Mouse (Mus musculus) lung, embryonic 15.5 days (tissue): ENCODE data around the gene Eps8. TPM values are rescaled to one million over a fixed set of nuclear protein-coding genes. Genes with fewer than 3 reads are reported as not detected.
A peak's percentile ranks its signal among the peaks of the same experiment; 100 is the strongest.

Source experiments
- ATAC-seq: fragments of 200-750 bp; cut with Nextera tagmentation; 2 replicates; pipeline ENCODE4 v1.8.0; 2017; ENCODE audit warnings: moderate number of reproducible peaks, borderline replicate concordance; ENCODE audit not compliant: low FRiP score, low TSS enrichment; ENCODE audit errors: extremely low read depth
- H3K27ac ChIP-seq: fragments of 300-500 bp; sonication (generic); 2 replicates; pipeline ENCODE4 v1.5.1; 2015; ENCODE audit warnings: moderate library complexity, mild to moderate bottlenecking, inconsistent platforms
- H3K27me3 ChIP-seq: fragments of 300-500 bp; sonication (generic); 2 replicates; pipeline ENCODE4 v1.6.1; 2015; ENCODE audit warnings: inconsistent platforms
- H3K36me3 ChIP-seq: fragments of 300-500 bp; sonication (generic); 2 replicates; pipeline ENCODE4 v1.6.1; 2015; ENCODE audit warnings: inconsistent platforms
- H3K4me1 ChIP-seq: fragments of 300-500 bp; sonication (generic); 2 replicates; pipeline ENCODE4 v1.6.1; 2015; ENCODE audit warnings: inconsistent platforms
- H3K4me2 ChIP-seq: fragments of 300-500 bp; sonication (generic); 2 replicates; pipeline ENCODE4 v1.6.1; 2015; ENCODE audit warnings: inconsistent platforms, mild to moderate bottlenecking, moderate library complexity
- H3K4me3 ChIP-seq: fragments of 300-500 bp; sonication (generic); 2 replicates; pipeline ENCODE4 v1.5.1; 2015; ENCODE audit warnings: mild to moderate bottlenecking, inconsistent platforms
- H3K9ac ChIP-seq: fragments of 300-500 bp; sonication (generic); 2 replicates; pipeline ENCODE4 v1.6.1; 2015; ENCODE audit warnings: inconsistent platforms
- H3K9me3 ChIP-seq: fragments of 300-500 bp; sonication (generic); 2 replicates; pipeline ENCODE4 v1.6.1; 2016; ENCODE audit warnings: inconsistent platforms
- WGBS: fragments of 180-500 bp; shearing (Covaris S2); methylation state at CpG from one replicate; pipeline ENCODE4 v1.1.7; 2015; 5-methylcytosine and 5-hydroxymethylcytosine counted together
- polyA plus RNA-seq: library from polyadenylated mRNA; unstranded; fragments of >200 nt; fragmentation: Nextera tagmentation; extraction: Ambion mirVana; gene quantifications from 2 replicates; pipeline ENCODE4 v1.2.1, GENCODE M21; 2015

Gene Eps8
- polyA plus RNA-seq, 1 experiment from 2014 or later: 26.0 TPM

- Histone ChIP-seq H3K27ac (peak overlapping the region; percentile 31; the same call in 1 of the 2 replicates), H3K27me3 (no peaks in the 10 kb centered on the region), H3K36me3 (no peaks in the 10 kb centered on the region), H3K4me1 (peaks cover 37% of the 10 kb centered on the region), H3K9ac (no peak overlapping the region), H3K4me3 (no peak overlapping the region), H3K9me3 (no peaks in the 10 kb centered on the region), H3K4me2 (peak overlapping the region; percentile 33; the same call in 1 of the 2 replicates)
- no peak for ATAC-seq
- WGBS: 58% methylated on average over 6 of the region's 6 CpGs
Measured at GRCm38 (mm10) chr6:137540346-137540745, 114.3 kb downstream of the Eps8 start.

- no peaks in the 10 kb centered on the region for H3K36me3 ChIP-seq
Measured at GRCm38 (mm10) chr6:137539219-137539618, 115.5 kb downstream of the Eps8 start.

GRCm38 (mm10) chr6:137532758-137533157 lies 121.9 kb downstream of the Eps8 start:
- 83% methylated on average over 8 of the region's 8 CpGs for WGBS
- no peak overlapping the region for H3K4me2 ChIP-seq
- no peaks in the 10 kb centered on the region for H3K4me1 ChIP-seq
- H3K27ac ChIP-seq: no peak overlapping the region
- H3K36me3 ChIP-seq: no peaks in the 10 kb centered on the region
- H3K9ac ChIP-seq: no peak overlapping the region
- no peaks in the 10 kb centered on the region for H3K27me3 ChIP-seq
- H3K9me3 ChIP-seq: no peaks in the 10 kb centered on the region
- H3K4me3 ChIP-seq: no peak overlapping the region
- no peak for ATAC-seq

More at GRCm38 (mm10) chr6:137539219-137539618, 115.5 kb downstream of the Eps8 start:
- no peak overlapping the region for H3K4me3 ChIP-seq
- H3K4me2 ChIP-seq: no peak overlapping the region
- ATAC-seq: no peak
- peaks cover 37% of the 10 kb centered on the region for H3K4me1 ChIP-seq
- no peaks in the 10 kb centered on the region for H3K9me3 ChIP-seq
- no peaks in the 10 kb centered on the region for H3K27me3 ChIP-seq
- 45% methylated on average over 7 of the region's 7 CpGs for WGBS
- no peak overlapping the region for H3K27ac ChIP-seq
- no peak overlapping the region for H3K9ac ChIP-seq

- 20% methylated on average over 3 of the region's 3 CpGs for WGBS
Measured at GRCm38 (mm10) chr6:137525769-137526168, 128.9 kb downstream of the Eps8 start.

GRCm38 (mm10) chr6:137520343-137520704 lies 134.4 kb downstream of the Eps8 start:
- 85% methylated on average over 8 of the region's 8 CpGs for WGBS
- Histone ChIP-seq H3K36me3 (0 out of 2 replicates have a peak, but pooled peaks cover 2% of the 10 kb centered on the region), H3K9ac (no peak overlapping the region), H3K9me3 (no peaks in the 10 kb centered on the region), H3K4me1 (no peaks in the 10 kb centered on the region), H3K27ac (no peak overlapping the region), H3K27me3 (no peaks in the 10 kb centered on the region), H3K4me2 (no peak overlapping the region), H3K4me3 (no peak overlapping the region)
- ATAC-seq: no peak

More at GRCm38 (mm10) chr6:137525769-137526168, 128.9 kb downstream of the Eps8 start:
- no peak for ATAC-seq
- Histone ChIP-seq H3K4me2 (no peak overlapping the region), H3K4me3 (no peak overlapping the region), H3K9me3 (no peaks in the 10 kb centered on the region), H3K36me3 (0 out of 2 replicates have a peak, but pooled peaks cover 2% of the 10 kb centered on the region), H3K4me1 (no peaks in the 10 kb centered on the region), H3K27me3 (no peaks in the 10 kb centered on the region), H3K27ac (no peak overlapping the region), H3K9ac (no peak overlapping the region)

- 69% methylated on average over 11 of the region's 11 CpGs for WGBS
- H3K4me1 ChIP-seq: no peaks in the 10 kb centered on the region
- H3K9me3 ChIP-seq: no peaks in the 10 kb centered on the region
- no peak overlapping the region for H3K4me2 ChIP-seq
- no peak for ATAC-seq
- H3K27ac ChIP-seq: no peak overlapping the region
- no peak overlapping the region for H3K4me3 ChIP-seq
- H3K36me3 ChIP-seq: 0 out of 2 replicates have a peak, but pooled peaks cover 2% of the 10 kb centered on the region
- H3K27me3 ChIP-seq: no peaks in the 10 kb centered on the region
- H3K9ac ChIP-seq: no peak overlapping the region
Measured at GRCm38 (mm10) chr6:137519529-137520342, 134.9 kb downstream of the Eps8 start.

GRCm38 (mm10) chr6:137514872-137515271 lies 139.8 kb downstream of the Eps8 start:
- H3K4me2 ChIP-seq: no peak overlapping the region
- WGBS: 70% methylated on average over 4 of the region's 4 CpGs
- no peak for ATAC-seq
- H3K27me3 ChIP-seq: no peaks in the 10 kb centered on the region
- H3K9me3 ChIP-seq: no peaks in the 10 kb centered on the region
- no peak overlapping the region for H3K9ac ChIP-seq
- no peaks in the 10 kb centered on the region for H3K4me1 ChIP-seq
- H3K36me3 ChIP-seq: no peaks in the 10 kb centered on the region; the same call in 1 of the 2 replicates
- no peak overlapping the region for H3K27ac ChIP-seq
- no peak overlapping the region for H3K4me3 ChIP-seq

GRCm38 (mm10) chr6:137512753-137513152 lies 141.9 kb downstream of the Eps8 start:
- WGBS: 59% methylated on average over 5 of the region's 5 CpGs
- Histone ChIP-seq H3K36me3 (no peaks in the 10 kb centered on the region; the same call in 1 of the 2 replicates), H3K27ac (no peak overlapping the region), H3K4me2 (no peak overlapping the region), H3K9me3 (no peaks in the 10 kb centered on the region), H3K27me3 (no peaks in the 10 kb centered on the region), H3K4me1 (no peaks in the 10 kb centered on the region), H3K9ac (no peak overlapping the region), H3K4me3 (no peak overlapping the region)
- ATAC-seq: no peak

GRCm38 (mm10) chr6:137509341-137510045 lies 145.2 kb downstream of the Eps8 start:
- WGBS: 74% methylated on average over 14 of the region's 14 CpGs
- no peak for ATAC-seq
- Histone ChIP-seq H3K4me2 (no peak overlapping the region), H3K9me3 (no peaks in the 10 kb centered on the region), H3K27me3 (no peaks in the 10 kb centered on the region), H3K36me3 (peaks cover 2% of the 10 kb centered on the region; the same call in 1 of the 2 replicates), H3K4me3 (no peak overlapping the region), H3K4me1 (no peaks in the 10 kb centered on the region), H3K9ac (no peak overlapping the region), H3K27ac (no peak overlapping the region)

GRCm38 (mm10) chr6:137508936-137509335 lies 145.7 kb downstream of the Eps8 start:
- Histone ChIP-seq H3K4me2 (no peak overlapping the region), H3K4me1 (no peaks in the 10 kb centered on the region), H3K27me3 (no peaks in the 10 kb centered on the region), H3K27ac (no peak overlapping the region), H3K4me3 (no peak overlapping the region), H3K36me3 (peaks cover 2% of the 10 kb centered on the region; the same call in 1 of the 2 replicates), H3K9ac (no peak overlapping the region), H3K9me3 (no peaks in the 10 kb centered on the region)
- 93% methylated on average over 19 of the region's 19 CpGs for WGBS
- no peak for ATAC-seq

GRCm38 (mm10) chr6:137506563-137506962 lies 148.1 kb downstream of the Eps8 start:
- Histone ChIP-seq H3K9ac (no peak overlapping the region), H3K27me3 (no peaks in the 10 kb centered on the region), H3K9me3 (no peaks in the 10 kb centered on the region), H3K27ac (no peak overlapping the region), H3K4me2 (no peak overlapping the region), H3K4me1 (no peaks in the 10 kb centered on the region), H3K36me3 (0 out of 2 replicates have a peak, but pooled peaks cover 2% of the 10 kb centered on the region), H3K4me3 (no peak overlapping the region)
- 81% methylated on average over 7 of the region's 7 CpGs for WGBS
- no peak for ATAC-seq
